Mouse (Mus musculus) heart, embryonic 15.5 days (tissue): Measurements from ENCODE around the gene Gon4l. TPM values are rescaled to one million over a fixed set of nuclear protein-coding genes. Genes with fewer than 3 reads are reported as not detected.

Source experiments
- ATAC-seq: fragments of 200-750 bp; cut with Nextera tagmentation; replicated peaks from 2 replicates; pipeline ENCODE4 v1.8.0; 2017; ENCODE audit warnings: low read depth, moderate TSS enrichment; ENCODE audit not compliant: insufficient number of reproducible peaks, insufficient read depth, low FRiP score
- H3K27ac ChIP-seq: fragments of 300-500 bp; sonication (generic); 2 replicates; pipeline ENCODE4 v1.5.1; 2015; ENCODE audit warnings: mild to moderate bottlenecking, inconsistent platforms
- H3K27me3 ChIP-seq: fragments of 300-500 bp; sonication (generic); 2 replicates; pipeline ENCODE4 v1.6.1; 2015; ENCODE audit warnings: inconsistent platforms
- H3K36me3 ChIP-seq: fragments of 300-500 bp; sonication (generic); 2 replicates; pipeline ENCODE4 v1.6.1; 2015; ENCODE audit warnings: mild to moderate bottlenecking, inconsistent platforms
- H3K4me1 ChIP-seq: fragments of 300-500 bp; sonication (generic); replicated peaks from 2 replicates; pipeline ENCODE4 v1.6.1; 2015; ENCODE audit warnings: inconsistent platforms
- H3K4me2 ChIP-seq: fragments of 300-500 bp; sonication (generic); 2 replicates; pipeline ENCODE4 v1.6.1; 2015; ENCODE audit warnings: inconsistent platforms, mild to moderate bottlenecking, moderate library complexity
- H3K4me3 ChIP-seq: fragments of 300-500 bp; sonication (generic); 2 replicates; pipeline ENCODE4 v1.5.1; 2015; ENCODE audit warnings: mild to moderate bottlenecking, inconsistent platforms
- H3K9ac ChIP-seq: fragments of 300-500 bp; sonication (generic); 2 replicates; pipeline ENCODE4 v1.6.1; 2015; ENCODE audit warnings: mild to moderate bottlenecking, inconsistent platforms
- H3K9me3 ChIP-seq: fragments of 300-500 bp; sonication (generic); replicated peaks from 2 replicates; pipeline ENCODE4 v1.6.1; 2016; ENCODE audit warnings: inconsistent platforms
- WGBS: fragments of 180-500 bp; shearing (Covaris S2); methylation state at CpG from one replicate; pipeline ENCODE4 v1.1.7; 2015; ENCODE audit warnings: mixed read lengths; 5-methylcytosine and 5-hydroxymethylcytosine counted together
- polyA plus RNA-seq: library from polyadenylated mRNA; unstranded; fragments of >200 nt; fragmentation: Nextera tagmentation; extraction: Ambion mirVana; gene quantifications from 2 replicates; pipeline ENCODE4 v1.2.1, GENCODE M21; 2015

Gene Gon4l
- polyA plus RNA-seq, 1 experiment from 2014 or later: 6.0 TPM

DNA sequence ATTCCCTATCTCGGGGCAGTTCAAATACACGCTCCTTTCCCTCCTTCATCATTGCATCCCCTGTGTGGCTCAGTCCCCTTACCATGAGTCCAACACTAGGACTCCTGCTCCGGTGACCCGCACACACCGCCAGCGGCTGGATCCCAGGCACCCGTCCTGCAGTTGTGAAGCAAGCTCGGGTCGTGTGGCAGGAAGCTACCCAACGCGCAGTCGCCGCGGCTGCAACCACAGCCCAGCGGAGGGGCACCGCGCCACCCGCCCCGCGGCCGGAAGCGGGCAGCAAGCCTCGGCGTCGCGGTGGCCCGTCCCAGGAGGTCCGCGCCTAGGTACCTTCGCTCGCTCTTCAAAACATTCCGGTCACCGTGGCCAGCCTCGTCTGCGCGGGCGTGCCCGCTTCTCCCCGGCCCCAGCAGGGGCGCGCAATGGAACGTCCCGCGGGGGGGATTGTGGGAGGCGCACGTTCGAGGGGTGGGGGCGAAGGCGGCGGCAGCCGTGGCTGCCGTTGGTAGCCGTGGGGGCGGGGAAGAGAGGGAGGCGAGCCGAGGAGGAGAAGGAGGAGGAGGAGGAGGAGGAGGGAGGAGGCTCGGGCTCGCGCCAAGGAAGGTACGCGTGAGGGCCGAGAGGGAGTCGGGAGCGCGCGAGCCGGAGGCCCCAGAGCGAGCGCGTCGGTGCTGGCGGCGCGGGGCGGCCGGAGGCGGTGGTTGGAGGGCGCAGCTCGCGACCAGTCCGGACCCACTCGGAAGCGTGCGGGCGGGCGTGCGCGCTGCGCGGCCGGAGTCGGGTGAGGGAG lies 115.0 kb downstream of the Gon4l start:
- peak overlapping the region; percentile 92 for H3K4me3 ChIP-seq
- no peaks in the 10 kb centered on the region for H3K36me3 ChIP-seq
- peak overlapping the region; percentile 93 for H3K9ac ChIP-seq
- ATAC-seq: peak; percentile 90
- H3K4me2 ChIP-seq: peak overlapping the region; percentile 68
- peaks cover 27% of the 10 kb centered on the region for H3K4me1 ChIP-seq
- WGBS: under 1% methylated on average over 71 of the region's 92 CpGs
- peak overlapping the region; percentile 99 for H3K27ac ChIP-seq
- no peaks in the 10 kb centered on the region for H3K27me3 ChIP-seq
- H3K9me3 ChIP-seq: no peaks in the 10 kb centered on the region

DNA sequence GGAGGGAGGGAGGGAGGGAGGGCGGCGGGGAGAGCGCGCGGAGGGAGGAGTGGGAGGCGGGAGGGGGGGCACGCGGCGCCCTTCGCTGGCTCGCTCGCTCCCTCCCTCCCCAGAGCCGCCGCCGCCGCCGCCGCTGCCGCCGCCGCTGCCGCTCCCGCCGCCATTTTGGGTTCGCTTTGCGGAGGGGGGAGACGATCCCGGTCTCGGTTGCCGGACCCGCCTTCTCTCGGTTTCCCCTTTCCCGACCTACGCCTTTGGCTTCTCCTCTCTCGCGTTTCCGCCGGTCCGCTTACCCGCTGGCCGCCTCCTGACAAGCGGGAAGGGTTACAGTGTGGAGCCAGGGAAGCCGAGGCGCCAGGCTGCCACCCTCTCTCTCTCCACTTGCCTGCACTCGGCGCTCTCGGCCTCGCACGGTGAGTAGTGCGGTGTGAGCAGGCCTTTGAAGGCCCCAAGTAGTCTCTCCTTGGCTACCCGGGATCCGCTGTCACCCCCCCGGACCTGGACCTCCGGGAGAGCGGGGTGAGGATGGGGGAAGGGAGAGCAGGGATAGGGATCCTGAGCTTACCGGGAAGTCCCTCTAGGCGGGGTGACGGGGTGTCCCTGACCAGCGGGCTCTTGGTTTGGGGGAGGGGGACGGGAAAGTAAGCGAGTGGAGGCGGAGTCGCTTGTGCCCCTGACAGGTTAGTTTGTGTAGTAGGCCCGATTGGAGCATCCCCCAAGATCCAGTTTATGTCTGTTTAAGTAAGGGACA lies 115.7 kb downstream of the Gon4l start, which contains the start of the genes Ash1l and Dap3:
Gene Ash1l, plus strand, starts transcription at position 47 of the 751 bp plus-strand sequence.
Gene Dap3, minus strand, starts transcription at position 606 of the 751 bp plus-strand sequence.
- Histone ChIP-seq H3K4me2 (peak within 1 kb of the TSS; percentile 68), H3K4me3 (peak within 1 kb of the TSS; percentile 92), H3K4me1 (peaks cover 27% of the 10 kb centered on the region), H3K27ac (peak within 1 kb of the TSS; percentile 99), H3K36me3 (no peaks in the 10 kb centered on the region), H3K9me3 (no peaks in the 10 kb centered on the region), H3K27me3 (no peaks in the 10 kb centered on the region), H3K9ac (peak within 1 kb of the TSS; percentile 93)
- ATAC-seq: peak; percentile 77
- under 1% methylated on average over 39 of the region's 64 CpGs for WGBS

DNA sequence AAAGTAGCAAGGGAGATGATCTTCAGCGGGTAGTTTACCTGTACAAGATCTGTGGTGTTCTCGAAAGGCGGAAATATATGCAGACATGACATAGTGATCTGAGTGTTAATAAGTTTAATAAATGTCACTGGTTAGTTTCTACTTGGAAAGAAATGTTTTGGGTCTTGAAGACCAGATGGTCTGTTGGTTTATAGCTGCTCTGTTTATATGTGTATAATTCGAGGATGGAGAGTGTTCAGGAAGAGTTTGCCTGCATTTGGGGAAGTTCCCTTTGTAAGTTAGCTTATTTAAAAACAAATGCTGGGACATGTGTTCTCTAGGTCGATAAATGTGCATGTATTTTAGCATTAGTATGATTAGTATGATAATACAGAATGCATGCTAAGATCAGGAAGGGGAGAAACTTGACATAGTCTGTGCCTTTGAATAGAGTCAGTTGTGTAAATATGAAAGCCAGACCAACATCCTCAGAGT lies 116.3 kb downstream of the Gon4l start:
- WGBS: 2% methylated on average over 5 of the region's 5 CpGs
- no peaks in the 10 kb centered on the region for H3K36me3 ChIP-seq
- no peaks in the 10 kb centered on the region for H3K27me3 ChIP-seq
- H3K4me1 ChIP-seq: peaks cover 27% of the 10 kb centered on the region
- H3K9ac ChIP-seq: peak overlapping the region; percentile 93
- no peaks in the 10 kb centered on the region for H3K9me3 ChIP-seq
- H3K27ac ChIP-seq: peak overlapping the region; percentile 99
- ATAC-seq: no peak
- H3K4me3 ChIP-seq: peak overlapping the region; percentile 92
- H3K4me2 ChIP-seq: peak overlapping the region; percentile 68

DNA sequence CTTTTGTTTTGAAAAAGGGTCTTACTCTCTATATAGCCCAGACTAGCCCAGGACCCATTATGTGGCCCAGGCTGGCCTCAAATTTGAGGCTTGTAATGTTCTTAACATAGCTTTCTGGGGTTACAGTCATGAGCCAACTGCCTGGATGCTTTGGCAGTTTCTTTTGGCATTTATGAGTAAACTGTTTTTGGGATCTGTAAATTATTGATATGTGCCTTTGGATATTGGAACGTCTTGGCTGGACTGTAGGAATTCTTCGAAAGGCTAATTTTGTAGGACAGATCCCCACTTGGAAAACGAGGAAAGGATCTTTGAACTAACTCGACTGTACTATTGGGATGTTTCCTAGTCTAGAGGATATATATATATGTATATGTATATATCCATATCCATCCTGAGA lies 118.2 kb downstream of the Gon4l start:
- 82% methylated on average over 4 of the region's 4 CpGs for WGBS

DNA sequence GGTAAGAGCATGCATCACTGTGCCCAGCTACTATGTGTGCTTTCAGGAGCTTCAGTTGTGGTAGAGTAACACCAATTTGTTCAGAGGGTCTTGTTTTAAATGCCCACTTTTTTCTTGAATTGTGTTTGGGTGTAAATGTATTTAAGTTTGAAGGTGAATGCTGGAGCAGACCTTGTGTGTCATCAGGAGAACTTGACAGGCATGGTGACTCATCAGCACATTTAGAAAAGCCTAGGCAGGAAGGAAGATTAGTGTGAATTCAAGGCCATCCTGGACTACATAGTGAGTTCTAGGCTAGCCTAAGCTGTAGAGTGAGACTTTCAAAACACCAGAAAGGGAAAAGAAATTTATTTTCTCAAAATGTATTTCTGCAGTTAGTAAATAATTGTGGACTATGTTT lies 118.7 kb downstream of the Gon4l start:
- Histone ChIP-seq H3K9ac (no peak overlapping the region), H3K4me1 (peaks cover 26% of the 10 kb centered on the region), H3K4me2 (no peak overlapping the region), H3K4me3 (no peak overlapping the region), H3K36me3 (no peaks in the 10 kb centered on the region), H3K9me3 (no peaks in the 10 kb centered on the region), H3K27ac (no peak overlapping the region), H3K27me3 (no peaks in the 10 kb centered on the region)
- ATAC-seq: no peak

More for the DNA sequence above, 118.2 kb downstream of the Gon4l start:
- no peaks in the 10 kb centered on the region for H3K27me3 ChIP-seq
- peaks cover 30% of the 10 kb centered on the region for H3K4me1 ChIP-seq
- no peak overlapping the region for H3K4me3 ChIP-seq
- H3K9me3 ChIP-seq: no peaks in the 10 kb centered on the region
- ATAC-seq: no peak
- no peak overlapping the region for H3K27ac ChIP-seq
- H3K4me2 ChIP-seq: no peak overlapping the region
- H3K9ac ChIP-seq: no peak overlapping the region
- no peaks in the 10 kb centered on the region for H3K36me3 ChIP-seq

Other genes with a start within 250 kb of the Gon4l start
- gene Arhgef2, start 229.3 kb upstream of the Gon4l start, polyA plus RNA-seq: 72.8 and 82.5 TPM in 2 replicates
- not detected in 2 replicates for gene Rxfp4, start 182.1 kb upstream of the Gon4l start, polyA plus RNA-seq
- 61.3 and 69.2 TPM in 2 replicates for gene Khdc4, start 149.4 kb upstream of the Gon4l start, polyA plus RNA-seq
- 49.9 and 55.5 TPM in 2 replicates for gene Rit1, start 118.4 kb upstream of the Gon4l start, polyA plus RNA-seq
- gene Syt11, start 60.1 kb upstream of the Gon4l start, polyA plus RNA-seq: 10.8 and 14.4 TPM in 2 replicates
- gene Msto1, start 78.8 kb downstream of the Gon4l start, polyA plus RNA-seq: 37.3 and 44.6 TPM in 2 replicates
- 13.3 and 13.6 TPM in 2 replicates for gene Ash1l, start 115.4 kb downstream of the Gon4l start, polyA plus RNA-seq
- 132 and 135 TPM in 2 replicates for gene Dap3, start 116.0 kb downstream of the Gon4l start, polyA plus RNA-seq